Mouse (Mus musculus) forebrain, embryonic 11.5 days (tissue): ENCODE results near the gene Dab1. TPM values are rescaled to one million over a fixed set of nuclear protein-coding genes. Genes with fewer than 3 reads are reported as not detected.

Experiments used
- ATAC-seq: fragments of 200-750 bp; cut with Nextera tagmentation; replicated peaks from 2 replicates; pipeline ENCODE4 v1.8.0; 2017; ENCODE audit warnings: moderate TSS enrichment; ENCODE audit not compliant: low FRiP score
- DNase-seq: peaks from one replicate; pipeline ENCODE4 v3.0.0-alpha.2; 2017; ENCODE audit warnings: low spot score
- H3K27ac ChIP-seq: fragments of 300-500 bp; sonication (generic); 2 replicates; pipeline ENCODE4 v1.5.1; 2014; ENCODE audit warnings: low read depth, low read length
- H3K27me3 ChIP-seq: fragments of 300-500 bp; sonication (generic); 2 replicates; pipeline ENCODE4 v1.6.1; 2014; ENCODE audit warnings: mild to moderate bottlenecking, low read length, mixed read lengths; ENCODE audit not compliant: control insufficient read depth, insufficient read depth
- H3K36me3 ChIP-seq: fragments of 300-500 bp; sonication (generic); 2 replicates; pipeline ENCODE4 v1.6.1; 2014; ENCODE audit warnings: mild to moderate bottlenecking, low read length, moderate library complexity, mixed read lengths; ENCODE audit not compliant: control insufficient read depth, insufficient read depth
- H3K4me1 ChIP-seq: fragments of 300-500 bp; sonication (generic); replicated peaks from 2 replicates; pipeline ENCODE4 v1.6.1; 2014; ENCODE audit warnings: low read length, mixed read lengths; ENCODE audit not compliant: control insufficient read depth, insufficient read depth
- H3K4me2 ChIP-seq: fragments of 300-500 bp; sonication (generic); 2 replicates; pipeline ENCODE4 v1.6.1; 2014; ENCODE audit warnings: low read depth, mild to moderate bottlenecking, low read length, moderate library complexity, mixed read lengths; ENCODE audit not compliant: severe bottlenecking
- H3K4me3 ChIP-seq: fragments of 300-500 bp; sonication (generic); 2 replicates; pipeline ENCODE4 v1.5.1; 2014; ENCODE audit warnings: low read depth, low read length
- H3K9ac ChIP-seq: fragments of 300-500 bp; sonication (generic); 2 replicates; pipeline ENCODE4 v1.6.1; 2014; ENCODE audit warnings: low read length
- H3K9me3 ChIP-seq: fragments of 300-500 bp; sonication (generic); 2 replicates; pipeline ENCODE4 v1.6.1; 2016; ENCODE audit warnings: low read length, mixed read lengths; ENCODE audit not compliant: control insufficient read depth
- WGBS: fragments of 180-500 bp; shearing (Covaris S2); extraction: QIAGEN DNeasy Blood & Tissue Kit; methylation state at CpG from one replicate; pipeline ENCODE4 v1.1.7; 2014; 5-methylcytosine and 5-hydroxymethylcytosine counted together
- polyA plus RNA-seq: library from polyadenylated mRNA; unstranded; fragments of >200 nt; fragmentation: Nextera tagmentation; extraction: Ambion mirVana; gene quantifications from 2 replicates; pipeline ENCODE4 v1.2.1, GENCODE M21; 2014

Gene Dab1
- polyA plus RNA-seq, 1 experiment from 2014 or later = 51.6 TPM

GRCm38 (mm10) chr4:104361345-104361744, 742.2 kb downstream of the Dab1 start:
- ATAC-seq (no peak), DNase-seq (no peak)
- no peak overlapping the region for H3K9ac ChIP-seq
- H3K4me1 ChIP-seq = peaks cover 1% of the 10 kb centered on the region; the same call in 1 of the 2 replicates
- H3K4me3 ChIP-seq = no peak overlapping the region
- no peak overlapping the region for H3K27ac ChIP-seq
- no peaks in the 10 kb centered on the region for H3K36me3 ChIP-seq
- H3K9me3 ChIP-seq = no peaks in the 10 kb centered on the region
- H3K27me3 ChIP-seq = peaks cover 4% of the 10 kb centered on the region; the same call in 1 of the 2 replicates
- 60% methylated on average over 1 of the region's 1 CpGs for WGBS
- H3K4me2 ChIP-seq = no peak overlapping the region

- H3K36me3 ChIP-seq = no peaks in the 10 kb centered on the region
- 2% methylated on average over 8 of the region's 8 CpGs for WGBS
- peak overlapping the region; percentile 92 for H3K4me2 ChIP-seq
- no peaks in the 10 kb centered on the region for H3K9me3 ChIP-seq
- H3K4me1 ChIP-seq = peaks cover 12% of the 10 kb centered on the region; the same call in 1 of the 2 replicates
- H3K9ac ChIP-seq = peak overlapping the region; percentile 78
- H3K27ac ChIP-seq = peak overlapping the region; percentile 78; the same call in 1 of the 2 replicates
- peaks cover 4% of the 10 kb centered on the region; the same call in 1 of the 2 replicates for H3K27me3 ChIP-seq
- H3K4me3 ChIP-seq = peak overlapping the region; percentile 69
- DNase-seq (peak; percentile 53), ATAC-seq (no peak)
These were observed 747.3 kb downstream of the Dab1 start for GRCm38 (mm10) chr4:104366491-104366890.

- peaks cover 4% of the 10 kb centered on the region; the same call in 1 of the 2 replicates for H3K27me3 ChIP-seq
- WGBS = under 1% methylated on average over 92 of the region's 94 CpGs
These were observed 748.0 kb downstream of the Dab1 start for GRCm38 (mm10) chr4:104366894-104367740.

GRCm38 (mm10) chr4:104367741-104368411, 748.7 kb downstream of the Dab1 start:
- Histone ChIP-seq H3K27me3 (peaks cover 4% of the 10 kb centered on the region; the same call in 1 of the 2 replicates), H3K4me2 (peak overlapping the region; percentile 92), H3K4me1 (peaks cover 12% of the 10 kb centered on the region; the same call in 1 of the 2 replicates), H3K4me3 (peak overlapping the region; percentile 69), H3K9ac (peak overlapping the region; percentile 78), H3K27ac (peak overlapping the region; percentile 78), H3K9me3 (no peaks in the 10 kb centered on the region), H3K36me3 (no peaks in the 10 kb centered on the region)
- DNase-seq (peak; percentile 71), ATAC-seq (peak; percentile 52)
- WGBS = under 1% methylated on average over 47 of the region's 48 CpGs

More at GRCm38 (mm10) chr4:104366894-104367740, 748.0 kb downstream of the Dab1 start:
- ATAC-seq (peak; percentile 79), DNase-seq (peak; percentile 88)
- Histone ChIP-seq H3K4me3 (peak overlapping the region; percentile 69), H3K27ac (peak overlapping the region; percentile 78), H3K9me3 (no peaks in the 10 kb centered on the region), H3K4me2 (peak overlapping the region; percentile 92), H3K36me3 (no peaks in the 10 kb centered on the region), H3K4me1 (peaks cover 12% of the 10 kb centered on the region; the same call in 1 of the 2 replicates), H3K9ac (peak overlapping the region; percentile 78)

- under 1% methylated on average over 20 of the region's 20 CpGs for WGBS
- Histone ChIP-seq H3K9ac (peak overlapping the region; percentile 78), H3K9me3 (no peaks in the 10 kb centered on the region), H3K4me1 (peaks cover 12% of the 10 kb centered on the region; the same call in 1 of the 2 replicates), H3K4me2 (peak overlapping the region; percentile 92), H3K27ac (peak overlapping the region; percentile 57), H3K4me3 (peak overlapping the region; percentile 69), H3K27me3 (peaks cover 4% of the 10 kb centered on the region; the same call in 1 of the 2 replicates), H3K36me3 (no peaks in the 10 kb centered on the region)
- ATAC-seq (peak; percentile 80), DNase-seq (peak; percentile 92)
These were observed 749.4 kb downstream of the Dab1 start for GRCm38 (mm10) chr4:104368561-104369021.

GRCm38 (mm10) chr4:104369091-104369490, 749.9 kb downstream of the Dab1 start:
- no peaks in the 10 kb centered on the region for H3K36me3 ChIP-seq
- H3K27ac ChIP-seq = no peak overlapping the region
- H3K4me1 ChIP-seq = peaks cover 12% of the 10 kb centered on the region; the same call in 1 of the 2 replicates
- no peak for DNase-seq
- no peak for ATAC-seq
- 3% methylated on average over 7 of the region's 7 CpGs for WGBS
- H3K4me3 ChIP-seq = peak overlapping the region; percentile 69
- no peaks in the 10 kb centered on the region for H3K9me3 ChIP-seq
- peak overlapping the region; percentile 92 for H3K4me2 ChIP-seq
- peaks cover 4% of the 10 kb centered on the region; the same call in 1 of the 2 replicates for H3K27me3 ChIP-seq
- peak overlapping the region; percentile 78 for H3K9ac ChIP-seq

GRCm38 (mm10) chr4:104371136-104371535, 752.0 kb downstream of the Dab1 start:
- no peak overlapping the region for H3K27ac ChIP-seq
- no peaks in the 10 kb centered on the region for H3K27me3 ChIP-seq
- no peak overlapping the region for H3K4me2 ChIP-seq
- H3K9ac ChIP-seq = no peak overlapping the region
- peaks cover 12% of the 10 kb centered on the region; the same call in 1 of the 2 replicates for H3K4me1 ChIP-seq
- no peaks in the 10 kb centered on the region for H3K36me3 ChIP-seq
- DNase-seq (no peak), ATAC-seq (no peak)
- no peaks in the 10 kb centered on the region for H3K9me3 ChIP-seq
- no peak overlapping the region for H3K4me3 ChIP-seq
- 79% methylated on average over 8 of the region's 8 CpGs for WGBS

GRCm38 (mm10) chr4:104374191-104374590, 755.0 kb downstream of the Dab1 start:
- Histone ChIP-seq H3K4me3 (no peak overlapping the region), H3K9me3 (no peaks in the 10 kb centered on the region), H3K9ac (no peak overlapping the region), H3K4me1 (peaks cover 5% of the 10 kb centered on the region; the same call in 1 of the 2 replicates), H3K4me2 (no peak overlapping the region), H3K36me3 (no peaks in the 10 kb centered on the region), H3K27ac (no peak overlapping the region), H3K27me3 (no peaks in the 10 kb centered on the region)
- DNase-seq (no peak), ATAC-seq (no peak)
- 76% methylated on average over 1 of the region's 1 CpGs for WGBS
